Mouse (Mus musculus): ENCODE measurements around the gene Spg7. TPM values are rescaled to one million over a fixed set of nuclear protein-coding genes. Genes with fewer than 3 reads are reported as not detected.
"Not testable (repeated sequence)": the region's sequence is repeated elsewhere in the genome, so short reads cannot be mapped to it uniquely, and the experiment has no call there.

Gene Spg7
- polyA plus RNA-seq, 1 experiment from 2014 or later = 143 TPM

DNA sequence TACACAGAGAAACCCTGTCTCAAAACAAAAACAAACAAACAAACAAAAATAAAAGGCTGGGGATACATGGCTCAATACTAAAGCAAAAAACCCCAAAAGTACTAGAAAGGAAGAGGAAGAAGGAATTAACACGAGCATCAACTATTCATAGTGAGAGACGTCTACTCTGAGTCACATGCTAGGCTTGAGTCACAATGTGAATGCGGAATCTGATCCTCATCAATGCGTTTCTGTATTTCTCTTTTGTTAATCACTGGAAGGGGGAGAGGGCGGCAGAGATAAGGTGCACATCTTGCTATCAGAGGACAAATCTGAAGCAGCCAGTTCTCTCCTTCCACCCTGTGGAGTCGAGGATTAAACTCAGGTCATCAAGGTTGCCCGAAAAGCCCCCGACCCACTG, 35.0 kb upstream of the Spg7 start:
- no peak for TF ChIP-seq CTCF (IDR thresholded peaks at IDR 0.05)
- POLR2A ChIA-PET = no interaction called here
- no peak for ATAC-seq

GRCm38 (mm10) chr8:123030091-123030490, 32.7 kb upstream of the Spg7 start:
- in situ Hi-C loops (cut with MboI; ENCODE audit: low pct_unique_long_range_greater_than_20kb); ATAC-seq; H3K27me3 ChIP-seq; DNase-seq (ENCODE audit: low read depth, low spot score); CTCF ChIA-PET: not testable (repeated sequence)
- POLR2A ChIA-PET = interaction anchor here (0.7 kb wide), 1 partner anchor 10 kb away, joined by 3 read pairs; no protein-coding TSS in a partner anchor

More for the DNA sequence above, 35.0 kb upstream of the Spg7 start:
- no peaks in the 10 kb centered on the region for H3K27me3 ChIP-seq
- in situ Hi-C loops (cut with MboI; ENCODE audit: low pct_unique_long_range_greater_than_20kb) = no loop called here
- CTCF ChIA-PET = no interaction called here
- DNase-seq (ENCODE audit: low read depth, low spot score) = no peak

DNA sequence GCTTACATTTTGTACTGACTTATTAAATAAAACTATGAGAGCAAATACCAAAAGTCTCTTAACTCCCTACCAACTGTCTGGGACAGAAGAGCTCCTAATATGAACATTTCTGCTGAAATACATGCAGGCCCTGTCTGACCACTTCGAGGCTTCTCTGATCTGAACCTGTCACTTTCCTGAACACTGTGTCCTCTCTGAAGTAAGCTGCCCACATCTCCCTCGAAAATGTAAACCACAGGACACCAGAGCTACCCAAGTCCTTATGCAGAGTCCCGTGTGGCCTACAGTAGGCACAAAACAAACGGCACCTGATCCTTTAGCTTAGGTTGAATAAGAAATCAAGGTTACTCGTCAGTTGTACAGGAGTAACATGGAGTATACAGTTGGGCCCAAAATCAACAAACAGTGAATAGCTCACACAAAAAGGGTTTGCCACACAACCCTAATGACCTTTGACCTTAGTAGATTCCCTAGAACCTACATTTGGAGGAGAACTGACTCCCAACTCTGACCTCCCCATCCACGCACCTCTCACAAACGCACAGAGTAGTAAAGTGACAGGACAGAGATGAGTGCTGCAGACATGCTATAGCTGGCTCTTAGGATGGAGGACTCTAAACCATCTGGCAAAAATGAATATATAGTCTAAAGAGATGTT, 31.3 kb upstream of the Spg7 start:
- ChIA-PET CTCF (interaction anchor here (1.3 kb wide), 1 partner anchor 88 kb away, joined by 3 read pairs; no protein-coding TSS in a partner anchor), POLR2A (interaction anchor here (0.8 to 1.4 kb wide), 2 partner anchors 9 to 10 kb away, joined by 3 to 6 read pairs; no protein-coding TSS in a partner anchor)
- no peaks in the 10 kb centered on the region for H3K27me3 ChIP-seq
- no peak for TF ChIP-seq CTCF (IDR thresholded peaks at IDR 0.05)
- DNase-seq (ENCODE audit: low read depth, low spot score) = no peak
- no peak for ATAC-seq
- in situ Hi-C loops (cut with MboI; ENCODE audit: low pct_unique_long_range_greater_than_20kb) = no loop called here

DNA sequence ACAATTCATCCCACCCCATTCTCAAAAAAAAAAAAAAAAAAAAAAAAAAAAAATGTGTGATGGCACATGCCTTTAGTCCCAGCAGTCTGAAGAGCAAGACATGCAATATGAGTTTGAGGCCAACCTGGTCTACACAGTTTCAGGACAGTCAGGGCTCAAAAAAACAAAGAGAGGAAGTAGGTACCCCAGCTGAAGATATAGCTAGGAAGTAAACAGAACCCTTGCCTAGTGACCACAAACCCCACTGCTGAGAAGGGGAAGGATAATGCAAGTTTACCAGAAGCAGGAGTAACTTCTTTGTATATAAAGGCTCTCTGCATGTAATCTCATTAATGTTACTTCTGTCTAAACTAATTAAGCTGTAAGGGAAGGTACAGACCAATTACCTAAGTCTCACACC, 30.0 kb upstream of the Spg7 start:
- POLR2A ChIA-PET = no interaction called here
- CTCF ChIA-PET = no interaction called here
- no peak for ATAC-seq

GRCm38 (mm10) chr8:123033431-123033830, 29.3 kb upstream of the Spg7 start:
- no peaks in the 10 kb centered on the region for H3K27me3 ChIP-seq
- in situ Hi-C loops (cut with MboI; ENCODE audit: low pct_unique_long_range_greater_than_20kb) = no loop called here
- no peak for TF ChIP-seq CTCF (IDR thresholded peaks at IDR 0.05)
- ATAC-seq = no peak
- ChIA-PET CTCF (no interaction called here), POLR2A (no interaction called here)
- no peak for DNase-seq (ENCODE audit: low read depth, low spot score)

More for the DNA sequence above, 30.0 kb upstream of the Spg7 start:
- H3K27me3 ChIP-seq = no peaks in the 10 kb centered on the region
- TF ChIP-seq CTCF (IDR thresholded peaks at IDR 0.05) = no peak
- no peak for DNase-seq (ENCODE audit: low read depth, low spot score)
- in situ Hi-C loops (cut with MboI; ENCODE audit: low pct_unique_long_range_greater_than_20kb) = no loop called here

DNA sequence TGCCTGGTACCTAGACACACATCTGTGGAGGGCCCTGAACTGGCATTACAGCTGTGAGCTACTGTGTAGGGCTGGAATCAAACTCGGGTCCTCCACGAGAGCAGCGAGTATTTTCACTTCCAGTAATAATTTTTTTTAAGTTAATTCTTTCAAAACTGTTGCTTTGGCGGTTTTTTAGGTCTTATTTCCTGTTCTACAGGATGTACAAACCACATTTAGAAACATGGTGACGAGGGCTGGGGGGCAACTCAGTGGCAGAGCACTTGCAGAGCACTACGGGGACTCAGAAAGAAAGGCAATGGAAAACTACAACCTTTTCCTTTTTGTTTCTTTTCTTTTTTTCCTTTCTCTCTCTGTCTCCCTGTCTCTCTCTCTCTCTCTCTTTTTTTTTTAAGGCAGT, 28.6 kb upstream of the Spg7 start:
- POLR2A ChIA-PET = no interaction called here
- H3K27me3 ChIP-seq = no peaks in the 10 kb centered on the region
- ATAC-seq (no peak), DNase-seq (ENCODE audit: low read depth, low spot score) (no peak)
- CTCF ChIA-PET = no interaction called here
- TF ChIP-seq CTCF (IDR thresholded peaks at IDR 0.05) = no peak
- in situ Hi-C loops (cut with MboI; ENCODE audit: low pct_unique_long_range_greater_than_20kb) = no loop called here

DNA sequence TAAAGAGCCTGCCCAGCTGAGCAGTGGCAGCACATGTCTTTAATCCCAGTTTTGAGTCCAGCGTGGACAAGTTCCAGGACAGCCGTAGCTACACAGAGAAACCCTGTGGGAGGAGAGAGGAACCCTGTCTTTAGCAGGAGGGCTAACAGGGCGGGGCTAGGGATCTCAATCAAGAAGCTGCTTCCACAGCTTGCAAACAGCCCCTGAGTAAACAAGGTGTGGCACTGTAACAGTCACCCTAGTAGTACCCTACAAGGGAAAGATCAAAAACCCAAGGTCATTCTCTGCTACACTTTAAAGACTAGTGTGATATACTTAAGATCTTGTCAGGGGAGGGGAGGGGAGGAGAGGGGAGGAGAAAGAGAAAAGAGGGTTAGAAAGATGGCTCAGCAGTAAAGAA, 25.8 kb upstream of the Spg7 start:
- CTCF ChIA-PET = interaction anchor here (0.9 kb wide), 1 partner anchor 11 kb away, joined by 3 read pairs; no protein-coding TSS in a partner anchor
- in situ Hi-C loops (cut with MboI; ENCODE audit: low pct_unique_long_range_greater_than_20kb) = no loop called here
- no peaks in the 10 kb centered on the region for H3K27me3 ChIP-seq
- TF ChIP-seq CTCF (IDR thresholded peaks at IDR 0.05) = no peak
- DNase-seq (ENCODE audit: low read depth, low spot score) (no peak), ATAC-seq (no peak)
- POLR2A ChIA-PET = interaction anchor here (0.7 kb wide), 1 partner anchor 34 kb away, joined by 3 read pairs; no protein-coding TSS in a partner anchor

GRCm38 (mm10) chr8:123037487-123037886, 25.3 kb upstream of the Spg7 start:
- DNase-seq (ENCODE audit: low read depth, low spot score) (no peak), ATAC-seq (no peak)
- no peak for TF ChIP-seq CTCF (IDR thresholded peaks at IDR 0.05)
- no peaks in the 10 kb centered on the region for H3K27me3 ChIP-seq
- ChIA-PET CTCF (interaction anchor here (0.9 kb wide), 1 partner anchor 11 kb away, joined by 3 read pairs; no protein-coding TSS in a partner anchor), POLR2A (interaction anchor here (0.7 kb wide), 1 partner anchor 35 kb away, joined by 3 read pairs; no protein-coding TSS in a partner anchor)
- in situ Hi-C loops (cut with MboI; ENCODE audit: low pct_unique_long_range_greater_than_20kb) = no loop called here

DNA sequence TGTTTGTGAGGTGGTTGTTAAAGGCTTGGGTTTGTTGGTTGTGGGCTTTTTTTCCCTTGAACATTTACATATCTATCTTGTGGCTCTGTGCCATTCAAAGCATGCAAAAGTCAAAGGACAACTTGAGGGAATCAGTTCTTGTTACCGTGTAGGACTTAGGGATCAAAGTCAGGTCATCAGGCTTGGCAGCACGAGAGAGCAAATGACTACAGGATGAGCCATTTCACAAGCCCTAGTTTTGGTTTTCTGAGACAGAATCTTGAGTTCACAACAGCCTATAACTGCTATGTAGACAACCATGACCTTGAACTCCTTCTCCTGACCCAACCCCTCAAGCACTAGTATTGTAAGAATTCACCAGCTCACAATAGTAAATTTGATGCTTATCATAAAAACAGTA, 24.4 kb upstream of the Spg7 start:
- no peaks in the 10 kb centered on the region for H3K27me3 ChIP-seq
- ATAC-seq (no peak), DNase-seq (ENCODE audit: low read depth, low spot score) (no peak)
- ChIA-PET CTCF (interaction anchor here (0.8 kb wide), 1 partner anchor 59 kb away, joined by 3 read pairs; no protein-coding TSS in a partner anchor), POLR2A (no interaction called here)
- in situ Hi-C loops (cut with MboI; ENCODE audit: low pct_unique_long_range_greater_than_20kb) = no loop called here
- TF ChIP-seq CTCF (IDR thresholded peaks at IDR 0.05) = no peak

DNA sequence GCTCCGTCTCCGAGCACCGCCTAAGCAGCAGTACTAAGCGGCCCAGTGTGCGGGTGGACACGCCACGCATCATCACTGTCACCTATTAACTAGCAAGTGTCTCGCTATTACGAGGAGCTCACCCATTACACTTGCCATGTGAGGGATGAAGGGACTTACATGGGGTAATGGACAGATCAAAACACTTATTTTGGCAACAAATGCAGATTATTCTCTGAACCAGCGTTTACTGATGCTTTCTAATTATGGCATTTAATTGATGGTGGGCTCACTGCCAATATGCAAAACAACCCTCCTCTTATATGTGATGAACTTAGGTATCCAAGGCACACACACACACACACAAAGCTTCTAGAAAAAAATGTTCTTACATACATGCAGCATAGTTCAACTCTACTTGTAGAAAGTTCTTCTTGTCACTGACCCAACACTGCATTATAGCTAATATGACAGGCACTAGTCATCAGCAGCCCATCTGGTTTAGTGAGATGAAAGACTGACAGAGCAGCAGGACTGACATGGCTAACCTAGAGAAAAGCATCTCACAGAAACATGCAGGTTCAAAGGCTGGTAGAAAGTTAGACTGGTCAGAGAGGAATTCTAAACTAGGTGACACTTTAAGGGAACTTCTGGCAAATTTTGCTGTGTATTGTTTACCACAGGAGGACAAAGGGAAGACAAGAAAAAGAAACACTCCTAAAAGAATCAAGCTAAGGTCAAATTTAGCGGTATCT, 23.2 kb upstream of the Spg7 start:
- ChIA-PET POLR2A (interaction anchor here (0.9 to 2.4 kb wide), 4 partner anchors 8 to 133 kb away, joined by 3 to 9 read pairs (median 4); no protein-coding TSS in a partner anchor), CTCF (interaction anchor here (0.8 to 1.5 kb wide), 4 partner anchors 11 to 205 kb away, joined by 3 read pairs; no protein-coding TSS in a partner anchor)
- DNase-seq (ENCODE audit: low read depth, low spot score) (no peak), ATAC-seq (no peak)
- no peaks in the 10 kb centered on the region for H3K27me3 ChIP-seq
- TF ChIP-seq CTCF (IDR thresholded peaks at IDR 0.05) = no peak
- in situ Hi-C loops (cut with MboI; ENCODE audit: low pct_unique_long_range_greater_than_20kb) = no loop called here

Measured in Patski (cell line).